Mouse (Mus musculus): Measurements from ENCODE around the gene Vmn1r24. TPM values are rescaled to one million over a fixed set of nuclear protein-coding genes. Genes with fewer than 3 reads are reported as not detected.
"Not testable (repeated sequence)": the region's sequence is repeated elsewhere in the genome, so short reads cannot be mapped to it uniquely, and the experiment has no call there.

Vmn1r24 gene
- polyA plus RNA-seq (2012; ENCODE audit: insufficient read depth, low replicate concordance), result 0.06 TPM in 1 of 2 replicates, not detected in the other

GRCm38 (mm10) chr6:57961403-57961802, at the start of gene Vmn1r24:
TSS of gene Vmn1r24 (minus strand) at chr6:57961503.
- H3K4me1 ChIP-seq; H3K36me3 ChIP-seq (replicated peaks; ENCODE audit: low read length); H3K4me3 ChIP-seq (replicated peaks); H3K27me3 ChIP-seq (replicated peaks); H3K9me3 ChIP-seq: not testable (repeated sequence)

- TF ChIP-seq FLI1 (IDR thresholded peaks at IDR 0.05; ENCODE audit: low read length) (no peak), GATA1 (IDR thresholded peaks at IDR 0.05; ENCODE audit: borderline replicate concordance, low read length) (no peak)
- Histone ChIP-seq H3K9me3 (no peaks in the 10 kb centered on the region), H3K36me3 (replicated peaks; ENCODE audit: low read length) (no peaks in the 10 kb centered on the region), H3K4me3 (replicated peaks) (no peak within 1 kb of the TSS), H3K4me1 (no peaks in the 10 kb centered on the region), H3K27me3 (replicated peaks) (no peaks in the 10 kb centered on the region)
These were observed 19.4 kb upstream of the Vmn1r24 start, which contains the start of gene Vmn1r25 for GRCm38 (mm10) chr6:57980710-57981109. TSS of gene Vmn1r25 (minus strand) at chr6:57980810.

GRCm38 (mm10) chr6:57926738-57927137, 34.6 kb downstream of the Vmn1r24 start, which contains the start of gene Vmn1r23:
TSS of gene Vmn1r23 (minus strand) at chr6:57926838.
- Histone ChIP-seq H3K4me1 (no peaks in the 10 kb centered on the region), H3K9me3 (no peaks in the 10 kb centered on the region), H3K36me3 (replicated peaks; ENCODE audit: low read length) (no peaks in the 10 kb centered on the region), H3K4me3 (replicated peaks) (no peak within 1 kb of the TSS), H3K27me3 (replicated peaks) (no peaks in the 10 kb centered on the region)
- TF ChIP-seq FLI1 (IDR thresholded peaks at IDR 0.05; ENCODE audit: low read length) (no peak), GATA1 (IDR thresholded peaks at IDR 0.05; ENCODE audit: borderline replicate concordance, low read length) (no peak)

GRCm38 (mm10) chr6:57907928-57908327, 53.4 kb downstream of the Vmn1r24 start, which contains the start of gene Vmn1r22:
TSS of gene Vmn1r22 (minus strand) at chr6:57908028.
- peaks cover 4% of the 10 kb centered on the region; the same call in 1 of the 2 replicates for H3K9me3 ChIP-seq
- H3K36me3 ChIP-seq (replicated peaks; ENCODE audit: low read length), result no peaks in the 10 kb centered on the region
- H3K4me1 ChIP-seq, result no peaks in the 10 kb centered on the region
- H3K27me3 ChIP-seq (replicated peaks), result no peaks in the 10 kb centered on the region
- TF ChIP-seq GATA1 (IDR thresholded peaks at IDR 0.05; ENCODE audit: borderline replicate concordance, low read length) (no peak), FLI1 (IDR thresholded peaks at IDR 0.05; ENCODE audit: low read length) (no peak)
- H3K4me3 ChIP-seq (replicated peaks), result no peak within 1 kb of the TSS

Other genes starting within 250 kb of the Vmn1r24 start
- 6.6 and 7.6 TPM in 2 replicates for gene Vopp1, start 136.3 kb downstream of the Vmn1r24 start, polyA plus RNA-seq (2012; ENCODE audit: insufficient read depth, low replicate concordance)
- gene Vmn1r21, start 111.2 kb downstream of the Vmn1r24 start, polyA plus RNA-seq (2012; ENCODE audit: insufficient read depth, low replicate concordance), result not detected in 2 replicates
- not detected in 2 replicates for gene Vmn1r22, start 53.5 kb downstream of the Vmn1r24 start, polyA plus RNA-seq (2012; ENCODE audit: insufficient read depth, low replicate concordance)
- not detected in 2 replicates for gene Vmn1r23, start 34.7 kb downstream of the Vmn1r24 start, polyA plus RNA-seq (2012; ENCODE audit: insufficient read depth, low replicate concordance)
- not detected in 2 replicates for gene Vmn1r25, start 19.3 kb upstream of the Vmn1r24 start, polyA plus RNA-seq (2012; ENCODE audit: insufficient read depth, low replicate concordance)
- not detected in 2 replicates for gene Vmn1r26, start 53.7 kb upstream of the Vmn1r24 start, polyA plus RNA-seq (2012; ENCODE audit: insufficient read depth, low replicate concordance)